Mouse (Mus musculus) liver, adult 2 months (tissue): Measurements from ENCODE around the gene Grm7.

ENCODE experiments used
- CTCF ChIP-seq: fragments of 200-500 bp; IDR thresholded peaks from 2 replicates; pipeline ENCODE4 v1.5.1; 2011; ENCODE audit warnings: low read depth, low read length, control low read depth
- POLR2A ChIP-seq: fragments of 200-500 bp; IDR thresholded peaks from 2 replicates; pipeline ENCODE4 v1.6.1; 2011; ENCODE audit warnings: low read length, control low read depth; ENCODE audit not compliant: insufficient read depth; ENCODE audit errors: extremely low read depth

DNA sequence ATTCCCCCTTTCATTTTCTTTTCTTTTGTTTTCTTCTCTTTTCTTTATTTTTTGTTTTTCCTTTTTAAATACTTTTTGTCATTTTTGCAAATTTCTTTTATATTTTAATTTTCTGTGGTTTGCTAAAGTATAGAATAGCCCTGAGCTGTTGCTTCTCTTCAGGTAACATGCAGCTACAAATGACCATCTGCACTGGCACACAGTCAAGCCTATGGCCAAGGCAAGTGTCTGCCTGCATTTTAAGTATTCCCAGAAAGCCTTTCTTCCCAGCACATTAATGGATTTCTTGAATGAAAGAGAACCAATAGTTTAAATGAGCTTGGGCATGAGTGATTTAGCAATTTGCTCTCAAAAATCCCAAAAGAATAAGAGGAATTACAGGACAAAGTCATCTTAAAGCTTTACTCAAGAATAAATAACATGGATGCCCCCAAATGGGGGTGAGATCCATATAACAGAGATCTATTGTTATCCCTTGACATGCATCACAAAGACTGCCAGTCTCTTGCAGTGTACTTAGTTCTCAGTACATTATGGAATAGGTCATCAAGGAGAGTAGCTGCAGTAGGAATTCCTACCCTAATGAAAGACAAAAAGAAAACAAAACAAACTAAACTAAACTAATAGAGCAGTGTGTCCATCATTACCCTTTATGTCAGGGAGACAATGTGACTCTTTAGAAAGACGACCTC lies 865.5 kb downstream of the Grm7 start:
- TF ChIP-seq POLR2A, result no peak
- TF ChIP-seq CTCF, result no peak
